Mouse (Mus musculus) central nervous system, embryonic 11.5 days (tissue): ENCODE data around the gene Ampd3. TPM values are rescaled to one million over a fixed set of nuclear protein-coding genes. Genes with fewer than 3 reads are reported as not detected.

ENCODE experiments used
- polyA plus RNA-seq: library from polyadenylated mRNA; depleted of rRNA; stranded (reverse); fragments of >200 nt; gene quantifications from 2 replicates; pipeline ENCODE4 v1.2.3, GENCODE M21; 2012; rRNA removed

Ampd3 gene
- 2.6 and 2.8 TPM in 2 replicates for polyA plus RNA-seq

DNA sequence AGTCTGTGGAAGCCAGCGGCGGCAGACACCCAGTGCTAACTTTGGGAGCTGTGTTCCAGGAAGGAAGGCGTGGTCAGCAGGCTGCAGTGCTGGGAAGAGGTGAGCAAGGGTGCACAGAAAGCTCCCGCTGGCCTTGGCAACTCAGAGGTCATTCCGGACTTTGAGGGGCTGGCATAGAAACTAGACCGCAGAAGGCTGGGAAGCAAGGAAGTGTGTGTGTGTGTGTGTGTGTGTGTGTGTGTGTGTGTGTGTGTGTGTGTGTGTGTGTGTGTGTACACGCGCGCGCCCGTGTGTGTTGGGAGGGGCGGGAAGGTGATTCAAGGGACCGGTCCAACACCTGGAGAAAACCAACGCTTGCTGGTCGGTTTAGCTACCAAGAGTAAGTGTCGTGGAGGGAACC, at the start of gene Ampd3:
Ampd3 (plus strand) TSS at position 206 of the 400 bp plus-strand sequence.

DNA sequence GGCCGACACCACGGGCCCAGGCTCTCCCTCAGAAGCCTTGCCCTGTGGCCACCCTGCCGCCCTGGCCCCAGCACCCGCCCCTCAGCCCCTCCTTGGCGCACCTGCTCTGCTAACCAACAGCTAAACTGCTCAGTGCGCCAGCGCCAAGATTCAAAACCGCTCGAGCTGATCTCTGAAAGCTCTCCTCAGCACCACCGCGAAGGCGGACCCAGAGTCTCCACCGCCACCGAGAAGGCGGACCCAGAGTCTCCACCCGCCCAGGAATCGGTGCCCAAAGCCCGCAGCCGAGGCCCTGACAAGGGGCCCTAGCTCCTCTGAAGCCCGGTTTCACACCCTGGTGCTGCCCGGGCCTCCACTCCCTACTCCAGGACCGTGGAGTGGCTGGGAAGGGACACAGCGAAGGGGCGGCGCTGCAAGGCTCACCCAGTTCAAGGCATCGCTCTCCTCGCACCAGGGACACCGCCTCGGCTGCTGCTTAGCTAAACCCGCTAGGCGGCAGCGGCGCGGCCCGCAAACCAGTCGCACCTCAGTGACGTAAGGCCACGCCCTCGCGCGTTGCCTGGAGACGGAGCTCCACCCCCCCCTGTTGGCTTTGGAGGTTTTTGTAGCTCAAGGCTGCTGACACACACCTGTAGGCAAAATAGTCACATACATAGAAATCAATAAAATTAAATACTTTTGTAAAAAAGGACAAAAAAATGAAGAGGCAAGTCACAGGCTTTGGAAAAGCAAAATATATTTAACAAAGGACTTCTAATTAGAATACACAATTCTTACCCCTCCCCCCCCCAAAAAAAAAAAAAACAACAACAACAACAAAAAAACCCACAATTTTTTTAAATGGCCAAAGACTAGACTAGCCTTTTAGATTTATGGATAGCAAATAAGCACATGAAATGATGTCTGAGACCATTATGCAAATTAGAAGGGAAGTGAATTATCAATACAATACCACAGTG, 76.2 kb downstream of the Ampd3 start, which contains the start of gene Rnf141:
Rnf141 (minus strand) TSS at position 542 of the 959 bp plus-strand sequence.

Other genes starting within 250 kb of the Ampd3 start
- 35.9 and 45.2 TPM in 2 replicates for gene Sbf2, start 153.3 kb upstream of the Ampd3 start, polyA plus RNA-seq
- 1.7 and 2.1 TPM in 2 replicates for gene Adm, start 140.5 kb upstream of the Ampd3 start, polyA plus RNA-seq
- 20.1 and 29.5 TPM in 2 replicates for gene Rnf141, start 76.3 kb downstream of the Ampd3 start, polyA plus RNA-seq
- 3.4 and 4.1 TPM in 2 replicates for gene Lyve1, start 95.0 kb downstream of the Ampd3 start, polyA plus RNA-seq
- 2.5 and 2.8 TPM in 2 replicates for gene Mrvi1, start 214.3 kb downstream of the Ampd3 start, polyA plus RNA-seq